Mouse (Mus musculus): ENCODE data around the gene Tmem28.

DNA sequence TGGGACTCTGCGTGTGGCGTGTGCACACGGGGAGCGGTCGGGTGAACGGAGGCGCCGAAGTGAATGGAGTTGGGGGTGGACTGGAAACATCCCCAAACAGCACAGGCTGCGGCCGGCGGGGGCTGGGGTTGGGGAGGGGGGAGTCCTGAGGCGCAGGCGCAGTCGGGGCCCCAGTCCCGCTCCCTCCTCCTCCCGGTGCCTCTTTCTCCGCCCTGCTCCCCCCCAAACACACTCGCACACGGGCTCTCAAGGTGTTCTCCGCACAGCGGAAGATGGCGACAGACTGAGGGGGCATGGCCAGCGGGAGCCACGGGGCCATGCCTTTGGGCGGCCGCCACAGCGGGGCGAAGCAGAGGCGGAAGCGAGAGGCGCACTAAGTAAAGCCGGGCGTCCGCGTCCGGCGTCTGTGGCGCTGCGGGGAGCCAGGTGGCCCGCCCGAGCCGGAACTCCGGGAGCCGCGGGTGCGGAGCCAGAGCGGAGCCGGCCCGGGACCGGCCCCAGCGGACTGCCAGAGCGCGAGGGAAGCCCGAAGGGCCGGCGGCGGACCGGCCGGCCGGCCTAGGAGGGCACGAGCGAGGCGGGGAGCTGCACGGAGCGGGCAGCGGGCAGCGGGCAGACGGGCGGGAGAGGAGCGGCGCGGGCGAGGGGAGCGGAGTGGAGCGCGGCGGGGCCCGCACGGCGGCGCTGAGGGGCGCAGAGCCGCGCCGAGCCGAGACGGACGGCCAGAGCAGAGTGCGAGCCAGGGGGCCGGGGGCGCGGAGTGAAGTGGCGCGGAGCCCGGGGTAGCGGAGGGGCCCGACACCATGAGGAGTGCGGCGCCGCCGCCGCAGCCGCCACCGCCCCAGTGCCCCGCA, 658 bp upstream of the Tmem28 start:
- TF ChIP-seq CTCF (IDR thresholded peaks at IDR 0.05; ENCODE audit: extremely low read depth, insufficient read depth, low read length) (no peak), POLR2A (IDR thresholded peaks at IDR 0.05; ENCODE audit: extremely low read depth, insufficient read depth, low read length) (peak; percentile 40; the same call in 1 of the 2 replicates)

Data from cortical plate, adult 2 months (tissue).